Comparison of ENCODE assay signal across 8 mouse cellular contexts in the genomic region with DNA sequence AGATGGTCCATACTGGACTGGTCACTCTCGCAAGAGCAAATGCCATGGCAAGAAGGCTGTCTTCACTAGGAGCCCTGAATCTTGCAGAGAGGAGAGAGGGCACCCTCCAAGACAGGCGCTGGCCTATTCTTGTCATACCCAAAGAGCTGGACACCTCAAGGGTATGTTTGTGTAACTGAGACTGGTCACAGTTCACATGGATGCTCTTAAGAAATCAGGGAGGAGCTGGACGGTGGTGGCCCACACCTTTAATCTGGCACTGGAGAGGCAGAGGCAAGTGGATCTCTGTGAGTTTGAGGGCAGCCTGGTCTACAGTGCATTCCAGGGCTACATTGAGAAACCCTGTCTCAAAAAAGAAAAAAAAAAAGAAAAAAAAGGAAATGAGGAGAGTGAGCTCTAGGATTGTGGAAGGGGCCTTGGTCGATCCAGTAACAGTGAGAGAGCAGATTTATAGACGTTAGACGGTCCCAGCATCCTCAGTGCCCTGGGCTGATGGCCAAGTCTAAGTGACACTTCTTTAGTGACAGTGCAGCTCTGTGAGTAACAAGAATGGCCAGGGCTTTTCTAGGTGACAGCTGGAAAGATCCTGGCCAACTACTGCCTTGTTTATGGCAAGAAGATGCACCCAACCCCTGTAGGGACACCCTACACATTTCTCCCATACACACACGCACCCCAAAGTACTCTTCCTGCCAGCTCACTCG. TPM values are rescaled to one million over a fixed set of nuclear protein-coding genes. Genes with fewer than 3 reads are reported as not detected.
A peak's percentile ranks its signal among the peaks of the same experiment; 100 is the strongest.
DNase-seq lines count a peak whose midpoint lies in the region; ATAC-seq and TF ChIP-seq lines count a peak whose summit lies in the region.

No protein-coding gene starts in this region.

- DNase-seq in liver, adult 2 months (ENCODE audit: extremely low read depth, low read depth, low spot score), result no peak
- no peak for DNase-seq in liver
- peak; percentile 51 for DNase-seq in lung, postnatal 0 days (ENCODE audit: low spot score)
- DNase-seq in right cerebral cortex, adult 2 months (ENCODE audit: low spot score in 2 of 2), result no peak
- DNase-seq in cerebellum, postnatal 36 days, result no peak

- peak overlapping the region; percentile 71 for H3K4me2 ChIP-seq in hindbrain, embryonic 12.5 days (replicated peaks)
- H3K4me2 ChIP-seq in lung, postnatal 0 days (replicated peaks; ENCODE audit: low read depth, low read length), result peak overlapping the region; percentile 81

- H3K27ac ChIP-seq in liver, adult 2 months (replicated peaks; ENCODE audit: insufficient read depth, low read depth, low read length), result peak overlapping the region; percentile 91
- peak overlapping the region; percentile 53; the same call in 1 of the 2 replicates for H3K27ac ChIP-seq in bone marrow macrophage, adult 2 months (ENCODE audit: insufficient read depth, low read depth, low read length)
- H3K27ac ChIP-seq in hindbrain, embryonic 12.5 days, result 0 out of 2 replicates have a peak overlapping the region, but pooled peaks have one; percentile 87
- H3K27ac ChIP-seq in lung, postnatal 0 days (ENCODE audit: low read length), result peak overlapping the region; percentile 95

- H3K4me1 ChIP-seq in liver, adult 2 months (ENCODE audit: control insufficient read depth, insufficient read depth, low read length), result peaks cover 38% of the 10 kb centered on the region
- peaks cover 68% of the 10 kb centered on the region for H3K4me1 ChIP-seq in bone marrow macrophage, adult 2 months (ENCODE audit: control insufficient read depth, insufficient read depth, low read length)
- peaks cover 31% of the 10 kb centered on the region for H3K4me1 ChIP-seq in hindbrain, embryonic 12.5 days
- peaks cover 32% of the 10 kb centered on the region for H3K4me1 ChIP-seq in lung, postnatal 0 days (ENCODE audit: insufficient read depth, low read depth, low read length)

- no peaks in the 10 kb centered on the region for H3K36me3 ChIP-seq in liver, adult 2 months (ENCODE audit: control insufficient read depth, insufficient read depth, low read length)
- no peaks in the 10 kb centered on the region for H3K36me3 ChIP-seq in hindbrain, embryonic 12.5 days
- no peaks in the 10 kb centered on the region for H3K36me3 ChIP-seq in lung, postnatal 0 days (ENCODE audit: insufficient read depth, low read length)

- TF ChIP-seq POLR2A in liver, adult 2 months (IDR thresholded peaks at IDR 0.05; ENCODE audit: extremely low read depth, insufficient read depth, low read length), result no peak
- TF ChIP-seq POLR2A in bone marrow macrophage, adult 2 months (IDR thresholded peaks at IDR 0.05; ENCODE audit: borderline replicate concordance, low read depth, low read length), result no peak

- no peak for TF ChIP-seq CTCF in liver, adult 2 months (IDR thresholded peaks at IDR 0.05; ENCODE audit: low read depth, low read length)
- no peak for TF ChIP-seq CTCF in bone marrow macrophage, adult 2 months (IDR thresholded peaks at IDR 0.05; ENCODE audit: low read depth, low read length)
- no peak for TF ChIP-seq CTCF in lung, postnatal 0 days (IDR thresholded peaks at IDR 0.05)

- TF ChIP-seq EP300 in lung, postnatal 0 days (IDR thresholded peaks at IDR 0.05), result peak; percentile 43

- 22% methylated on average over 8 of the region's 8 CpGs for WGBS in liver, adult 2 months
- 60% methylated on average over 8 of the region's 8 CpGs for WGBS in hindbrain, embryonic 12.5 days
- WGBS in lung, postnatal 0 days, result 31% methylated on average over 8 of the region's 8 CpGs

- peak overlapping the region; percentile 87 for H3K9ac ChIP-seq in liver, adult 2 months (ENCODE audit: low read depth, low read length)
- H3K9ac ChIP-seq in hindbrain, embryonic 12.5 days, result peak overlapping the region; percentile 80
- H3K9ac ChIP-seq in lung, postnatal 0 days (replicated peaks; ENCODE audit: low read depth), result peak overlapping the region; percentile 73

- no peak for ATAC-seq in hindbrain, embryonic 12.5 days (ENCODE audit: low FRiP score)
- ATAC-seq in lung, postnatal 0 days, result no peak
- no peak for ATAC-seq in megakaryocyte progenitor cell, adult 5-6 weeks (replicated peaks; ENCODE audit: poor library complexity)

- H3K9me3 ChIP-seq in hindbrain, embryonic 12.5 days (replicated peaks), result no peaks in the 10 kb centered on the region
- H3K9me3 ChIP-seq in lung, postnatal 0 days (ENCODE audit: low read length), result no peaks in the 10 kb centered on the region

- peaks cover 36% of the 10 kb centered on the region; the same call in 1 of the 2 replicates for H3K79me2 ChIP-seq in liver, adult 2 months (ENCODE audit: control insufficient read depth, insufficient read depth, low read length)

- no peaks in the 10 kb centered on the region for H3K27me3 ChIP-seq in liver, adult 2 months (ENCODE audit: control insufficient read depth, insufficient read depth, low read length)
- no peaks in the 10 kb centered on the region for H3K27me3 ChIP-seq in hindbrain, embryonic 12.5 days
- no peaks in the 10 kb centered on the region for H3K27me3 ChIP-seq in lung, postnatal 0 days (replicated peaks; ENCODE audit: insufficient read depth, low read length)

- peak overlapping the region; percentile 80 for H3K4me3 ChIP-seq in liver, adult 2 months (ENCODE audit: insufficient read depth, low read depth, low read length)
- H3K4me3 ChIP-seq in bone marrow macrophage, adult 2 months (ENCODE audit: insufficient read depth, low read length), result peak overlapping the region; percentile 68
- H3K4me3 ChIP-seq in hindbrain, embryonic 12.5 days, result peak overlapping the region; percentile 72
- peak overlapping the region; percentile 71 for H3K4me3 ChIP-seq in lung, postnatal 0 days (ENCODE audit: low read depth, low read length)

RNA-seq across cellular contexts. Expression of a gene that starts 1.3 kb away (rescaled TPM):
- total RNA-seq in liver, adult 2 months (2014; rRNA removed), result 155 TPM in 2 replicates
- polyA plus RNA-seq in liver, adult 2 months (2012; rRNA removed), result 424 and 500 TPM in 2 replicates
- polyA plus RNA-seq in bone marrow macrophage, adult 2 months (2012; ENCODE audit: insufficient read depth, insufficient read length, missing spikeins), result 101 and 112 TPM in 2 replicates
- 148 and 154 TPM in 2 replicates for polyA plus RNA-seq in hindbrain, embryonic 12.5 days (2016; fragmentation: Nextera tagmentation; extraction: Ambion mirVana)
- 170 and 183 TPM in 2 replicates for polyA plus RNA-seq in lung, postnatal 0 days (2015; fragmentation: Nextera tagmentation; extraction: Ambion mirVana)
- total RNA-seq in megakaryocyte progenitor cell, adult 5-6 weeks (2015), result 46.8 and 57.3 TPM in 2 replicates
- 26.2 and 32.7 TPM in 2 replicates for total RNA-seq in megakaryocyte progenitor cell, adult 5-6 weeks (2017)

RNA-seq across cellular contexts. Expression of a gene that starts 21.9 kb away (rescaled TPM):
- total RNA-seq in liver, adult 2 months (2014; rRNA removed), result 21.6 and 24.8 TPM in 2 replicates
- polyA plus RNA-seq in liver, adult 2 months (2012; rRNA removed), result 25.5 and 34.6 TPM in 2 replicates
- 57.9 and 64.2 TPM in 2 replicates for polyA plus RNA-seq in bone marrow macrophage, adult 2 months (2012; ENCODE audit: insufficient read depth, insufficient read length, missing spikeins)
- 163 and 168 TPM in 2 replicates for polyA plus RNA-seq in hindbrain, embryonic 12.5 days (2016; fragmentation: Nextera tagmentation; extraction: Ambion mirVana)
- 77.0 and 78.8 TPM in 2 replicates for polyA plus RNA-seq in lung, postnatal 0 days (2015; fragmentation: Nextera tagmentation; extraction: Ambion mirVana)
- 39.8 and 42.4 TPM in 2 replicates for total RNA-seq in megakaryocyte progenitor cell, adult 5-6 weeks (2015)
- 83.3 and 100 TPM in 2 replicates for total RNA-seq in megakaryocyte progenitor cell, adult 5-6 weeks (2017)

RNA-seq across cellular contexts. Expression of a gene that starts 48.5 kb away (rescaled TPM):
- 9.1 and 19.3 TPM in 2 replicates for total RNA-seq in liver, adult 2 months (2014; rRNA removed)
- polyA plus RNA-seq in liver, adult 2 months (2012; rRNA removed), result 44.1 and 44.7 TPM in 2 replicates
- polyA plus RNA-seq in bone marrow macrophage, adult 2 months (2012; ENCODE audit: insufficient read depth, insufficient read length, missing spikeins), result 54.1 and 66.1 TPM in 2 replicates
- polyA plus RNA-seq in hindbrain, embryonic 12.5 days (2016; fragmentation: Nextera tagmentation; extraction: Ambion mirVana), result 64.5 and 74.1 TPM in 2 replicates
- polyA plus RNA-seq in lung, postnatal 0 days (2015; fragmentation: Nextera tagmentation; extraction: Ambion mirVana), result 38.2 and 40.2 TPM in 2 replicates
- 47.7 and 50.9 TPM in 2 replicates for total RNA-seq in megakaryocyte progenitor cell, adult 5-6 weeks (2015)
- 56.3 and 69.6 TPM in 2 replicates for total RNA-seq in megakaryocyte progenitor cell, adult 5-6 weeks (2017)
